Mouse (Mus musculus): ENCODE measurements around the gene Pknox1.

GRCm38 (mm10) chr17:31635781-31636180 is 71.2 kb downstream of the Pknox1 start:
- TF ChIP-seq GATA1 (IDR thresholded peaks at IDR 0.05; ENCODE audit: borderline replicate concordance, low read length) (no peak), FLI1 (IDR thresholded peaks at IDR 0.05; ENCODE audit: low read length) (no peak)

Measured in megakaryocyte, embryonic 14.5 days (primary cell).